Mouse (Mus musculus): ENCODE results near the gene Ttc6. TPM values are rescaled to one million over a fixed set of nuclear protein-coding genes. Genes with fewer than 3 reads are reported as not detected.

Ttc6 gene
- polyA plus RNA-seq, 1 experiment from 2014 or later, result 0.96 TPM

DNA sequence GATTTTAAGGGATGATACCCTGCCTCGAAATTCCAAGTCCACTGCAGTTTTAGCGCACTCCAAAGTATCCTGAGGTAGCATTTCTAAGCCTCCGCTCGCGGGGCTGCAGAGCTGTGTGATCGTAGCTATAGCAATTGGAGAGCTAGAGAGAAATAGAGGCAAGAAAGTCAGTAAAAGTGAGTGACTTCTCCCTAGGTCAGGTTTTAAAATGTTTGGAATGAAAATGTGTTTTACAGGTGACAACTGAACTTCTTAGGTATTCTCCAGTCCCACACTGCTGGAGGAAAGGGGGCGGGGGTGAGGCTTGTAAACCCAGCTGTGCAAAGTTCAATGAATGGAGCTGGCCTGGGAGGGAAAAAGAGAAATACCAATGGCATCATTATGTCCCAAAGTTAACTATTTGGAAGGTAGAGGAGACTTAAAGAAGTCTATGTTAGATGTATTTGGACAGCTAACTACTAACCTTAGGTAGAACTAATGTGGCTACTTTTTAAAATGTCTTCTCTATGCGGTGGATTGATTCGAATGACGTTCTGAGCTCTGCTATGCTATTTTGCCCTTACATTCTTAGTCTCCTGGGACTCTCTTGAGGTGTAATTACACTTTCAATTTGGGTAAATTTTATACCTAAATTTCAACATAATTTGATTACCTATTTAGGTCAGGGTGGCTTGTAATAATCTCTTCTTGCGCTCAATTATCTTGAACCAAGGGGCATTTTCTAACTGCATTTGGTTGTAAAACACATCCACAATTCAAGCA is 26.8 kb upstream of the Ttc6 start:
- H3K9ac ChIP-seq, result no peak overlapping the region
- H3K4me3 ChIP-seq (replicated peaks; ENCODE audit: low read length), result no peak overlapping the region
- no peak overlapping the region for H3K4me2 ChIP-seq (replicated peaks)
- H3K27me3 ChIP-seq (ENCODE audit: control insufficient read depth, insufficient read depth, low read length), result peaks cover 93% of the 10 kb centered on the region
- H3K9me3 ChIP-seq (ENCODE audit: control insufficient read depth, low read length), result no peaks in the 10 kb centered on the region
- ATAC-seq (ENCODE audit: low FRiP score), result no peak
- DNase-seq (ENCODE audit: low spot score), result no peak
- H3K36me3 ChIP-seq (replicated peaks; ENCODE audit: control insufficient read depth, insufficient read depth), result no peaks in the 10 kb centered on the region
- H3K4me1 ChIP-seq (replicated peaks; ENCODE audit: control insufficient read depth, insufficient read depth, low read length), result no peaks in the 10 kb centered on the region
- WGBS, result 5% methylated on average over 11 of the region's 11 CpGs
- H3K27ac ChIP-seq, result no peak overlapping the region

DNA sequence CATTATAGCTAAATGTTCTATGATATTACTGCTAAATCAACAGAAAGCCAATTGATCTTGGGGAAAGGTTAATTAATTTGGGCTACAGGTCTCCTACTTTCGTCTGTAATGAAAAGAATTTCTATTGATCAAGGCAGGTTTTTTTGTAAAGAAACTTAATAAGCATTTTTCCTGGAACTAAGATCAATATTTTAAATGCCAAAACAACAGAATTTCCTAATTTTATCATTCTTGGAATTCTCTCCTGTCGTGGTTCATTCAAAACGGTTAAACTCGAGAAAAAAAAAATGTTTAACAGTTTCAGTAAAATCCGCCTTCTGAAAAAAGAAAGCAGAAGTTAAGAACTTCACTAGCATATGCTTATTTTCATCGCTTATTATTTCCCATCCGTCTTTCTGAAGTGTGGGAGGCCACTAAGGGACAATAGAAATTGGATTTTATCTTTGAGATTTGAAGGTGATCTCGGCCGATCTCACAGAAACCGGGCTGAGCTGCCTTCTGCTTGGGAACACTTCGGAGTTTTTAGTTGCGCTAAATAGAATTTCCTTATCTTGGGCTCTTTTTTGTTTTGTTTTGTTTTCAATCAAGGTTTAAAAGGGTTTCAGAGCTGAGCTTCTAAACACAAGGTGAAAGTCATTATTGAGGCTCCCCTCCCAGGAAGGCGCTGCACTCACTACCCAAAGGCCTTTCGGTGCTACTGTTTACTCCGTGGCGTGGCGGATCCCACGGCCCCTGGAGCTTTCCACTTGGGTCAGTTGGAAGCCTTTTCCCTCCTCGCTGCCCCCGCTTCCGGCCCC is 25.9 kb upstream of the Ttc6 start:
- ATAC-seq (ENCODE audit: low FRiP score), result no peak
- WGBS, result under 1% methylated on average over 21 of the region's 21 CpGs
- Histone ChIP-seq H3K9me3 (ENCODE audit: control insufficient read depth, low read length) (no peaks in the 10 kb centered on the region), H3K4me2 (replicated peaks) (peak overlapping the region; percentile 37), H3K27me3 (ENCODE audit: control insufficient read depth, insufficient read depth, low read length) (peaks cover 93% of the 10 kb centered on the region), H3K4me1 (replicated peaks; ENCODE audit: control insufficient read depth, insufficient read depth, low read length) (no peaks in the 10 kb centered on the region), H3K9ac (no peak overlapping the region), H3K4me3 (replicated peaks; ENCODE audit: low read length) (peak overlapping the region; percentile 19), H3K36me3 (replicated peaks; ENCODE audit: control insufficient read depth, insufficient read depth) (no peaks in the 10 kb centered on the region), H3K27ac (no peak overlapping the region)
- DNase-seq (ENCODE audit: low spot score), result peak; percentile 66

DNA sequence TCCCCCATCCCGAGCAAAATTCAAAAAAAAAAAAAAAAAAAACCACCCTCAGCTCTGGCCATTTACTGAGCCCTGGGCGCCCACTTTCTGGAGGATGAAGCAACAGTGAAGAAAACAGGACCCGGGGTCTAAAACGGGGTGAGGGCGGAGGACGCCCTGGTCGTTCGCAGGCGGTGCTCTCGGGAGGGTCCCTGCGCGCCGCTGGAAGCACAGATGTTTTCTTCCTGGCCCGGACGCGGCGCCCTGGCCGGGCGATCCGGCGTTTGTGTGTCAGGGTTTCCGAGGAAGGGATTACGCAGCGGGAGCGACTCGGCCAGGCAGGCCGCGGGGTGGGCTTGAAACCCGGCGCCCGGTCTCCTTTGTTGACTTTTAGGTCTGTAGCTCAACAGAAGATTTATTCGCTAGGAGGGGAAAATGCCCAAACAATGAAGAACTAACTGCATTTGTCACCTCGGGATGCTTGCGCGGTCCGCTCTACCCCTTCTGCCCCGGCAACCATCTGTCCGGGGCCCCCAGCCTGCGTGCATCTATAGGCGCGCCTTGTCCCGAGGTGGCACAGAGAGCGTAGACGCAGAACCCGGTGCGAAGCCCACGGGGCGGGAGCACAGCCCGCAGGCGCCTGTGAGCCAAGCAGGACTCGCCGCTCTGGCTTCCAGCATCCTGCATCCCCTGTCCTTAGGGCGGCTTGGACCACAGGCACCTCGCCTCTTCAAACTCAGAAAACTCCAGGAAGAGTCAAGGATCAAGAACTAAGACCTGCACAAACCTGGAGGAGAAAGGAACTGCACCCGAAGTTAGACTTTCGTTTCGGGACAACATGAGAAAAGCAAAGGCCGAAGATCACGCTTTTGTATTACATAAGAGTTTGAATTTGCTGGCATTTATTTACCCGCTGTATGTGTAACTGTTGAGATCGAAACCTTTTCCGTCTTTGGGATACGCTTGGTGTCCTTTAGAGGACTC is 25.0 kb upstream of the Ttc6 start:
- no peaks in the 10 kb centered on the region for H3K4me1 ChIP-seq (replicated peaks; ENCODE audit: control insufficient read depth, insufficient read depth, low read length)
- H3K36me3 ChIP-seq (replicated peaks; ENCODE audit: control insufficient read depth, insufficient read depth), result no peaks in the 10 kb centered on the region
- ATAC-seq (ENCODE audit: low FRiP score) (0 out of 2 replicates have a peak, but pooled peaks have one; percentile 21), DNase-seq (ENCODE audit: low spot score) (peak; percentile 64)
- peaks cover 93% of the 10 kb centered on the region for H3K27me3 ChIP-seq (ENCODE audit: control insufficient read depth, insufficient read depth, low read length)
- peak overlapping the region; percentile 19 for H3K4me3 ChIP-seq (replicated peaks; ENCODE audit: low read length)
- no peaks in the 10 kb centered on the region for H3K9me3 ChIP-seq (ENCODE audit: control insufficient read depth, low read length)
- no peak overlapping the region for H3K27ac ChIP-seq
- WGBS, result under 1% methylated on average over 63 of the region's 63 CpGs
- H3K9ac ChIP-seq, result peak overlapping the region; percentile 16; the same call in 1 of the 2 replicates
- H3K4me2 ChIP-seq (replicated peaks), result peak overlapping the region; percentile 37

DNA sequence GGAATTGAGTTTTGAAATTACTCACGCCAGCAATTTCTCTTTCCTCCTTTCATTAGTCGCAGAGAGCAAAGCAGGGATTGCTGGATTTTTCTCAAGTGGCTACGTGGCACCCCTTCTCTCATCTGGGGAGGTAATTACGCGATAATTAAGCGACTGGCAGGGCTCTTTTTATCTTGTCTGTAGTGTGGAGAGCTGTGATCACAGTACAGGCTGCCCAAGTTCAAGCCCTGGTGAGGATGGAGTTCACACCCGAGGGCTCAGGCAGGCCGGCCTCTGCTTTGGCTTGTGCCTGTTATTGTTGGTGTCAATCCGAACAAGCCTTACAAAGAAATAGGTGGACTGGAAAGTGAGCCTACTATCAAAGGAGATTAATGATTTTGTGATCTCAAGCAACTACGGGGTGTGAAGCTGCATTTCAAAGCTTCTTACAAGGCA is 24.3 kb upstream of the Ttc6 start:
- Histone ChIP-seq H3K4me1 (replicated peaks; ENCODE audit: control insufficient read depth, insufficient read depth, low read length) (no peaks in the 10 kb centered on the region), H3K4me2 (replicated peaks) (0 out of 2 replicates have a peak overlapping the region, but pooled peaks have one; percentile 37), H3K9me3 (ENCODE audit: control insufficient read depth, low read length) (no peaks in the 10 kb centered on the region), H3K9ac (no peak overlapping the region), H3K4me3 (replicated peaks; ENCODE audit: low read length) (no peak overlapping the region), H3K27ac (no peak overlapping the region), H3K27me3 (ENCODE audit: control insufficient read depth, insufficient read depth, low read length) (peaks cover 93% of the 10 kb centered on the region), H3K36me3 (replicated peaks; ENCODE audit: control insufficient read depth, insufficient read depth) (no peaks in the 10 kb centered on the region)
- no peak for ATAC-seq (ENCODE audit: low FRiP score)
- WGBS, result under 1% methylated on average over 10 of the region's 10 CpGs
- peak; percentile 54 for DNase-seq (ENCODE audit: low spot score)

DNA sequence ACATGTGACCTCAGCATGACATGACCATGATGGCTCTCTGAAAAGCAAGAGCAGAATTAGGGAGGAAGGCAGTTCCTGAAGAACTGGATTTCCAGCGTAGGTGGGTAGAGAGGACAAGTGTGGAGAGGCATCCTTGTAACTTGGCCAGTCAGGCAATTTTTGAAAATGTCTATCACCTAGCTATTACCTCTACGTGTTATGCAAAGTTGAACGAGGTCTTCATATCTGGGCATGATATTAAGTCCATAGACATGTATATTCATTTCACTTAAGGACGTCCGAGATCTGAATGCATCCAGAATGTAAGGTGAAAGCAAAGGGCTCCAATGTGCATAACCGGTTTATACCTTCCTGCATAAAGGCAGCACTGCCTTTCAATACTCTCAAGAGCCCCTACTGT is 22.8 kb upstream of the Ttc6 start:
- ATAC-seq (ENCODE audit: low FRiP score) (no peak), DNase-seq (ENCODE audit: low spot score) (no peak)
- Histone ChIP-seq H3K27me3 (ENCODE audit: control insufficient read depth, insufficient read depth, low read length) (peaks cover 91% of the 10 kb centered on the region), H3K4me2 (replicated peaks) (no peak overlapping the region; the same call in 1 of the 2 replicates), H3K27ac (no peak overlapping the region), H3K9ac (no peak overlapping the region), H3K36me3 (replicated peaks; ENCODE audit: control insufficient read depth, insufficient read depth) (no peaks in the 10 kb centered on the region), H3K4me3 (replicated peaks; ENCODE audit: low read length) (no peak overlapping the region), H3K4me1 (replicated peaks; ENCODE audit: control insufficient read depth, insufficient read depth, low read length) (no peaks in the 10 kb centered on the region; the same call in 1 of the 2 replicates), H3K9me3 (ENCODE audit: control insufficient read depth, low read length) (no peaks in the 10 kb centered on the region)
- WGBS, result 9% methylated on average over 6 of the region's 6 CpGs

DNA sequence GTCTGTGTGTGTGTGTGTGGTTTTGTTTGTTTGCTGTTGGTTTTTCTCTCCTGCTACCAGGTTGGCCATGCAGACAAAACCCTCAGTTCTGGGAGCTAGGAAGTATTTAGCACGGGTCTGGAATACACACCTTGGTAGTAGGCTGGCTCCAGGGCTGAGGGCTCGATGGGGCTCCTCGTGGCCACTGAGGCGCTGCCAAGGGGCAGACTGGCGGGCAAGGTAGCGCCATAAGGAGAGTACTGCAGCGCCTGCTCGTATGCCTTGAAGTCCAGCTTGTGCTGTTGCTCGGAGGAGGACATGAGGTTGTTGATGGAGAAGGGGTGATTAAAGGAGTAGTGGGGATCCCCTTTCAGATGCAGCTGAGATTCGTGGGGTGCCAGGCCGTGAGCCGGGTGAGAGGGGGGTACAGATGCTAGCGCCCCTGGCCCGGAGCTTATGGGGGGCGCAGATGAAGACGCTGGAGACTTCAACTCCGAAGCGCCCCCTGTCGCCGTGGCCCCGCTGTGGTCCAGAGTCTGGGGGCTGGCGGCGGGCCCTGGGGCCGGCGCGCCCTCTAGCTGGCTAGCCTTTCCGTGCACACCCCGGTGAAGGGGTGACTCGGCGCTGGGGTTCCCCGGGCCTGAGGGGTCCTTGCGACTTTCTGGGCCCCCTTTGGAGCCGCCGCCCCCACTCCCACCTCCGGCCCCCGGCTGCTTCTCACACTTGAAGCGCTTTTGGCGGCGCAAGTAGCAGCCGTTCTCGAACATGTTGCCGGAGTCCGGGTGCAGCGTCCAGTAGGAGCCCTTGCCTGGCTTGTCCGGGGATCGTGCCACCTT is 21.8 kb upstream of the Ttc6 start:
- Histone ChIP-seq H3K4me1 (replicated peaks; ENCODE audit: control insufficient read depth, insufficient read depth, low read length) (no peaks in the 10 kb centered on the region; the same call in 1 of the 2 replicates), H3K27me3 (ENCODE audit: control insufficient read depth, insufficient read depth, low read length) (peaks cover 89% of the 10 kb centered on the region), H3K4me3 (replicated peaks; ENCODE audit: low read length) (peak overlapping the region; percentile 11), H3K36me3 (replicated peaks; ENCODE audit: control insufficient read depth, insufficient read depth) (no peaks in the 10 kb centered on the region), H3K4me2 (replicated peaks) (no peak overlapping the region), H3K27ac (no peak overlapping the region), H3K9ac (no peak overlapping the region), H3K9me3 (ENCODE audit: control insufficient read depth, low read length) (no peaks in the 10 kb centered on the region)
- DNase-seq (ENCODE audit: low spot score) (no peak), ATAC-seq (ENCODE audit: low FRiP score) (0 out of 2 replicates have a peak, but pooled peaks have one; percentile 13)
- under 1% methylated on average over 43 of the region's 46 CpGs for WGBS

DNA sequence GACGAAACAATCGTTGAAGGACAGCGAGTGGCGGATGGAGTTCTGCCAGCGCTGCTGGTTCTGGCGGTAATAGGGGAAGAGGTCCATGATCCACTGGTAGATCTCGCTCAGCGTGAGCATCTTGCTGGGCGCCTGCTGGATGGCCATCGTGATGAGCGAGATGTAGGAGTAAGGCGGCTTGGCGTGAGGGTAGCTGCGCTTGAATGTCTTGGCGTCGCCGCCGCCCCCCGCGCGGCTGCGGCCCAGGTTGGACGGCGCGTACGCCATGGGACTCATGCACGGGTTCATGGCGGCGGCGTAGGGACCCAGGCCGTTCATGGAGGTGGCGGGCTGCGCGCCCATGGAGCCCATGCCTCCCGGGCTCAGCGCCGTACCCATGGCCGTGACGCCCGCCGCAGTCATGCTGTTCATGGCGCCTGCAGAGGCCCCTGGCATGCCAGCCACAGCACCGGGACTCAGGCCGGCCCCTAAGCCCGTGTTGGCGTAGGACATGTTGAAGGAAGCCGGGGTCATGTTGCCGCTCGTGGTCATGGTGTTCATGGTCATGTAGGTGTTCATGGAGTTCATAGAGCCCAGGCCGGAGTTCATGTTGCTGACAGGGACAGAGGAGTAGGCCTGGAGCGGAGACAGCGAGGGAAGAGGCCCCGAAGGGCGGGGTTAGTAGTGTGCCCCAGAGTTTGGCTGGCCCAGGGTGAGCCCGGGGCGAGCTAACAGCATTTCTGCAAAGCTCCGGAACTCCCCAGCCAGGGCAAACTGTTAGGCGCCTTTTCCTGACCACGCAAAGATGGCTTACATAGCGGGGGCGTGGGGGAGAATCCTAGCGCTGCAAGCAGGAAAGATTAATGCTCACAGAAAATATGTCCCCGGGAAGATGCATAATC is 20.9 kb upstream of the Ttc6 start:
- ATAC-seq (ENCODE audit: low FRiP score) (peak; percentile 6; the same call in 1 of the 2 replicates), DNase-seq (ENCODE audit: low spot score) (no peak)
- Histone ChIP-seq H3K27ac (no peak overlapping the region), H3K4me1 (replicated peaks; ENCODE audit: control insufficient read depth, insufficient read depth, low read length) (no peaks in the 10 kb centered on the region; the same call in 1 of the 2 replicates), H3K4me2 (replicated peaks) (no peak overlapping the region), H3K36me3 (replicated peaks; ENCODE audit: control insufficient read depth, insufficient read depth) (no peaks in the 10 kb centered on the region), H3K9ac (no peak overlapping the region), H3K4me3 (replicated peaks; ENCODE audit: low read length) (peak overlapping the region; percentile 11), H3K9me3 (ENCODE audit: control insufficient read depth, low read length) (no peaks in the 10 kb centered on the region), H3K27me3 (ENCODE audit: control insufficient read depth, insufficient read depth, low read length) (peaks cover 90% of the 10 kb centered on the region)
- under 1% methylated on average over 54 of the region's 63 CpGs for WGBS
